Mouse (Mus musculus) hindbrain, embryonic 10.5 days (tissue): Measurements from ENCODE around the gene Grk6. TPM values are rescaled to one million over a fixed set of nuclear protein-coding genes. Genes with fewer than 3 reads are reported as not detected.

ENCODE experiments used
- DNase-seq: peaks from one replicate; pipeline ENCODE4 v3.0.0-alpha.2; 2017; ENCODE audit warnings: low spot score
- H3K27ac ChIP-seq: fragments of 300-500 bp; sonication (generic); 2 replicates; pipeline ENCODE4 v1.5.1; 2016; ENCODE audit warnings: mild to moderate bottlenecking, moderate library complexity
- H3K27me3 ChIP-seq: fragments of 300-500 bp; sonication (generic); 2 replicates; pipeline ENCODE4 v1.6.1; 2016; ENCODE audit warnings: mild to moderate bottlenecking; ENCODE audit not compliant: poor library complexity, insufficient read depth, severe bottlenecking
- H3K36me3 ChIP-seq: fragments of 300-500 bp; sonication (generic); 2 replicates; pipeline ENCODE4 v1.6.1; 2016; ENCODE audit warnings: mild to moderate bottlenecking, moderate library complexity
- H3K4me1 ChIP-seq: fragments of 300-500 bp; sonication (generic); replicated peaks from 2 replicates; pipeline ENCODE4 v1.6.1; 2016; ENCODE audit warnings: mild to moderate bottlenecking
- H3K4me3 ChIP-seq: fragments of 300-500 bp; sonication (generic); 2 replicates; pipeline ENCODE4 v1.5.1; 2016; ENCODE audit warnings: mild to moderate bottlenecking, moderate library complexity
- H3K9me3 ChIP-seq: fragments of 300-500 bp; sonication (generic); 2 replicates; pipeline ENCODE4 v1.6.1; 2016; ENCODE audit warnings: mild to moderate bottlenecking, moderate library complexity
- WGBS: fragments of 180-500 bp; shearing (Covaris S2); methylation state at CpG from one replicate; pipeline ENCODE4 v1.1.7; 2016; 5-methylcytosine and 5-hydroxymethylcytosine counted together
- polyA plus RNA-seq: library from polyadenylated mRNA; unstranded; fragments of >200 nt; fragmentation: Nextera tagmentation; extraction: Ambion mirVana; gene quantifications from 2 replicates; pipeline ENCODE4 v1.2.1, GENCODE M21; 2016

Grk6 gene
- polyA plus RNA-seq, 1 experiment from 2014 or later = 51.5 TPM

DNA sequence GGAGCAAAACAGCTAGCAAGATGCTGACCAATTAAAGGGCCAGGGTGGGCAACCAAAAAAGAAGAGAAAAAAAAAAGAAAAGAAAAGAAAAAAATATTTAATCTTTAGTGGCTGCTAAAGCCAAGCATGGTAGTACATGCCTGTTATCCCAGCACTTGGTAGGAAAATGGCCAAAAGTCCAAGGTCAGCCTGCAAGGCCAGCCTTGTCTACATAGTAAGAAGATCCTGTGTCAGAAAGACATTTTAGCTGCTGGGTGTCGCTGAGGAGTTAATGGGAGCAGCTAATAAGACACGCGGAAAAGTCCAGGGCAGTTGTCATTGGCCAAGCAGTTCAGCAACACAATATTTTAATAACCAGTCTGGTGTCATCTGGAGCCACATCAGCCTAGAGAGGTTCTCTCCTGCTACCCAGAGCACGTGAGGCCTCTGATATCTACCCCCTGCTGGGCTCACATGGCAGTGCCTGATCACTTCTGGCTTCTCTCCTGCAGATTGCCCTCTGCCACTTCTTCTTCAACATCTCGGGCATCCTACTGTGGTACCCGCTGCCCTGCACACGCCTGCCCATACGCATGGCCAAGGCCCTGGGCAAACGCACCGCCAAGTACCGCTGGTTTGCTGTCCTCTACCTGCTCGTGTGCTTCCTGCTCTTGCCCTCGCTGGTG lies 32.1 kb upstream of the Grk6 start:
- H3K27me3 ChIP-seq = peaks cover 54% of the 10 kb centered on the region
- no peak for DNase-seq
- 84% methylated on average over 13 of the region's 13 CpGs for WGBS

DNA sequence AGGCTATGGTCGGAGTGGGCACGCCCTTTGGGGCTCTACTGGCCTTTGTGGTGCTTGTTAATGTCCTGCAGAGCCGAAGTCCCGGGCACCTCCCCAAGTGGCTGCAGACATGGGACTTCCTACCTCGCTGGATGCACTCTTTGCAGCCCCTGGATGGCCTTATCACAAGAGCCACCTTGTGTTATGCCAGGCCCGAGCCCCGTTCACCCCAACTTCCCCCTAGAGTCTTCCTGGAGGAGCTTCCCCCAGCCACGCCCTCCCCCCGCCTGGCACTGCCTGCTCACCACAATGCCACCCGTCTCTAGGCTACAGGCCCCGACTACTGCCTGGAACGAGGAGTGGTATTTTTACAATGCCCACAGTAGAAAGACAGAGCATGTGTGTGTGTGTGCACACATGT lies 31.5 kb upstream of the Grk6 start:
- Histone ChIP-seq H3K27me3 (peaks cover 60% of the 10 kb centered on the region), H3K4me1 (peaks cover 14% of the 10 kb centered on the region), H3K4me3 (no peak overlapping the region), H3K36me3 (no peaks in the 10 kb centered on the region), H3K27ac (no peak overlapping the region), H3K9me3 (no peaks in the 10 kb centered on the region)
- DNase-seq = no peak
- WGBS = 87% methylated on average over 12 of the region's 12 CpGs

More for the DNA sequence above, 32.1 kb upstream of the Grk6 start:
- Histone ChIP-seq H3K36me3 (no peaks in the 10 kb centered on the region), H3K27ac (no peak overlapping the region), H3K4me3 (no peak overlapping the region), H3K9me3 (no peaks in the 10 kb centered on the region), H3K4me1 (peaks cover 8% of the 10 kb centered on the region)

DNA sequence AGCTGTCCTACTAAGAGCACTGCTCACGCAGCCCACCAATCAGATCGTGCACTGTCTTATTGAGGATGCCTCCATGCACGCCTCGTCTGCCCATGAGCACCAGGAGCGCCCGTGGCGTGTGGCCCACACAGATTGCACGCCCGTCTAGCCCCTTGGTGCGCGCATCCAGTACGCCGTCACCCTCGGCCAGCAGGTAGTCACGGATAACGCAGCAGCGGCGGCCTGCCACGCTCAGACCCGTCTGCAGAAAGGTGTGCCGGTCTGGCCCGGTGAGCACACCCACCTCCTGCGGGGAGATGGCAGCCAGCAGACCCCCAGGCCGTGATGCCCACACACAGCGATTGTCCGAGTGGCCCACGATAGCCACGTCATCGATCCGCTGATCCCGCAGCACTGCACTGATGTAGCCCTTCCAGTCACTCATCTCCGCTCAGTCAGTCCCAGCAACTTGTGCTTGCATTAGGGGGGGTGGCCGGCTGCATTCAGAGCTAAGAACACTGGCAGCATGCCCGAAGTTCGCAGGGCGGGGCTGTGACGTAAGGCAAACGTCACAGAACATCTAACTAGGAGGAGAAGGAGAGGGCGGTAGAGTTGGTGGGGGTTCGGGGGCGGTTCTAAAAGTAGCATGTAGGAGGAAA lies 30.0 kb upstream of the Grk6 start, which contains the start of gene Pfn3:
Pfn3 (minus strand) TSS at position 490 of the 638 bp plus-strand sequence.
- H3K4me1 ChIP-seq = peaks cover 14% of the 10 kb centered on the region
- WGBS = 11% methylated on average over 41 of the region's 41 CpGs
- H3K9me3 ChIP-seq = no peaks in the 10 kb centered on the region
- 0 out of 2 replicates have a peak within 1 kb of the TSS, but pooled peaks have one; percentile 56 for H3K27ac ChIP-seq
- H3K36me3 ChIP-seq = no peaks in the 10 kb centered on the region
- peak; percentile 53 for DNase-seq
- H3K4me3 ChIP-seq = peak within 1 kb of the TSS; percentile 53
- peaks cover 71% of the 10 kb centered on the region for H3K27me3 ChIP-seq

DNA sequence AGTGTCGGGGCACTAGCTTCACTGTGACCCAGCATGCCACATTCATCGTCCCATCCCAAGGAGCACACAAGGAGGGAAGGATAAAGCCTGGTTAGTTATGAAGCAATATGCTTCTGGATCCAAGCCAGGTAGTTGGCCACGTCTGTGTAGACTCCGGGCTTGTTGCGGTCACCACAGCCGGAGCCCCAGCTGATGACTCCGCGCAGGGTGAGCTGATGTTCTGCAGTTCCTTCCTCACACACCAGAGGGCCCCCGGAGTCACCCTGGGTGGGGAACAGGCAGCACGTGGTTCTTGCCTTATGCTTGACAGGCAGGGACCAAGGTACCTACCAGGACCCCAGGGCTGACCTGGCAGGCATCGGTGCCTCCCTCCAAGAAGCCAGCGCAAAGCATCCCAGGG lies 26.9 kb upstream of the Grk6 start:
- DNase-seq = peak; percentile 87
- no peak overlapping the region for H3K27ac ChIP-seq
- no peaks in the 10 kb centered on the region for H3K36me3 ChIP-seq
- H3K9me3 ChIP-seq = no peaks in the 10 kb centered on the region
- WGBS = 14% methylated on average over 12 of the region's 12 CpGs
- H3K4me3 ChIP-seq = no peak overlapping the region
- peaks cover 31% of the 10 kb centered on the region for H3K4me1 ChIP-seq
- H3K27me3 ChIP-seq = peaks cover 87% of the 10 kb centered on the region

DNA sequence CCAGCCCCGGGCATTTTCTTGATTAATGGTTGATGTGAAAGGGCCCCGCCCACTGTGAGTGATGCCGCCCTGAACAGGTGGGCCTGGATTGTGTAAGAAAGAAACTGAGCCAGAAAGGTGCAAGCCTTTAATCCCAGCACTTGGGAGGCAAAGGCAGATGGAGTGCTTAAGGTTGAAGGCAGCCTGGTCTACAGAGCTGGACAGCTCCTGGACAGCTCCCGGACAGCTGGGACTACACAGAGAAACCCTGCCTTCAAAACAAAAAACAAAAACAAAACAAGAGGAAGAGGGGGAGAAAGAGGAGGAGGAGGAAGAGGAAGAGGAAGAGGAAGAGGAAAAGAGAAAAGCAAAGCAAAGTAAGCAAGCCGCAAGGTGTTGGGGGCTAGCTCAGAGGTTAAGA lies 25.7 kb upstream of the Grk6 start:
- H3K36me3 ChIP-seq = no peaks in the 10 kb centered on the region
- H3K9me3 ChIP-seq = no peaks in the 10 kb centered on the region
- peaks cover 76% of the 10 kb centered on the region for H3K27me3 ChIP-seq
- no peak overlapping the region for H3K4me3 ChIP-seq
- 86% methylated on average over 5 of the region's 5 CpGs for WGBS
- no peak for DNase-seq
- no peak overlapping the region for H3K27ac ChIP-seq
- peaks cover 31% of the 10 kb centered on the region for H3K4me1 ChIP-seq

DNA sequence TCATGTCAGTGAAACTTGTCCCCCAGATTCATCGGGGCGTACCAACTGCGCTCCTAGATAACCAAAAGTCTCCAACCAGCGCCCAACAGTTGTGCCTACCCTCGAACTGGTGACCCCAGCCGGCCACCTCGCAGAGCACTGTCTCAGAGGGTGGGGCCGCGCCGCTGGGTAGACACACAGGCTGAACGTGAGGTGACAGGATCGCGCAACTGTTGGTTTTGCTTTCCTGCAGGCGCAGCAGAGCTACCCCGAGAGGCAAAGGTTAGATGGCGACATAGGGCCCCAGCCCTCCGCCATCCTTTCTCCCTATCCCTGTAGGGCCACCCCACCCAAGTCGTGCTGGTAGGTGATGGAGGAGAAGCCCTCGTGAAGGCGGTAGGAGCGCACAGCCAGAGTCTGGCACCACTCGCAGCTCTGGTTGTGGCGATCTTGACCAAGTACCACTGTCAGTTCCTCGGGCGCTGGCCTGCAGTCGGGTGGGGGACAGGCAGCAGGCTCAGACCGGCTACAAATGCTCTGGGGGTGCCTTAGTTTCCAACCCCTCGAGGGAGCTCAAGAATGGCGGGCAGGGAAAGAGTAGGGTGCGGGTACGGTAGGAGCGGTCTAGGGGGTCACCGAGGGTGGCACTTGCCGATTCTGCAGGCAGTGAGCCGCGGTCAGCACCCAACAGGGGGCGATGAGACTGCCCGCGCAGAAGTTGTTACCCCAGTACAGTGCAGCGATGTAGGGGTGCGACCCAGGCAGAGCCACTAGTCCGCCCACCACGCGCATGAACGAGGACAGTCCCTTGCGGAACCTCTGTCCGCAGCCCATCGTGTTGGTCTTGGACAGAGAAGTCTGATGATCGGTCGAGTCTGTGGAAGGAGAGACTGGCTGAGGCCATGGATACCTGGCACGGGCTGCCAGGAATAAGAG lies 24.6 kb upstream of the Grk6 start:
- Histone ChIP-seq H3K4me1 (peaks cover 23% of the 10 kb centered on the region), H3K9me3 (no peaks in the 10 kb centered on the region), H3K27ac (no peak overlapping the region), H3K36me3 (no peaks in the 10 kb centered on the region), H3K27me3 (peaks cover 65% of the 10 kb centered on the region), H3K4me3 (peak overlapping the region; percentile 9; the same call in 1 of the 2 replicates)
- 27% methylated on average over 51 of the region's 51 CpGs for WGBS
- DNase-seq = no peak

DNA sequence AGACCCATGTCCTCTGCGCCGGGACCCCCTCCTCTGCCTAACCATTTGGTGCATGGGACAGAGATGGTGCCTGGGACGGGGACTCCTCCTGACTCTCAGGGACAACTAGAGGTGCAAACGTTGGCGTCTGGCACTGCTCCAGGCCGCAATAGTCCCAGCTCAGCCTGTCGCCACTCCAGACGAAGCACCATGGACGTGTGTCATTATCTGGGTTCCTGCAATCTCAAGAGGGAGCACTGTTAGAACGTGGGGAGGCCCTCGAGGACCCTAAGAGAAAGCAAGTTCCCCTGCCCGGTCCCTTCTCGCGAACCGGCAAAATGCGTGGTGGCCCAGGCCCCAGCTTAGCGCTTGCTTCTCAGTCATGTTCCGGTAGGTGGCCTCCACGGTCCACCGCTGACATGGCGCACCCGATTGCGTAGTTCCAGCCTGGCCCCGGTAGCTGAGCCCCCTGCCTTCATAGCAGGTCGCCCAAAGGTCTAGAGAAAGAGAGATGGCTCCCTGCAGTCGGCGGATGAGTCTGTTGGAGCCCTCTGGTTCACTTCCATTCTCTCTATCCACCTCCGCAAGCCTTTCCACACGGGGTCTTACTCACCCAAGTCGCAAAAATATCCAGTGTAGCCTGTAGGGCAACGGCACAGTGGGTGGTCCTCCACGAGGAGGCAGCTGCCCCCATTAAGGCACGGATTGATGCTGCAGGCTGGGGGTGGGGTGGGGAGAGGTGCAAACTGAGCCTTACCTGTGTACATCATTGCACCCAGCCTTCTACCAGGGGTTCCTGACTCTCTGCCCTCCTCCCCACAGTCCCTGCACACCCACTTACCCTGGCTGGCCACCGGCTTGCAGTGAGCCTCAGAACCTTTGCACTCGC lies 23.7 kb upstream of the Grk6 start:
- H3K4me3 ChIP-seq = peak overlapping the region; percentile 37
- peaks cover 61% of the 10 kb centered on the region for H3K27me3 ChIP-seq
- no peaks in the 10 kb centered on the region for H3K36me3 ChIP-seq
- no peaks in the 10 kb centered on the region for H3K9me3 ChIP-seq
- WGBS = 15% methylated on average over 35 of the region's 35 CpGs
- DNase-seq = peak; percentile 72
- H3K4me1 ChIP-seq = peaks cover 23% of the 10 kb centered on the region
- H3K27ac ChIP-seq = peak overlapping the region; percentile 17; the same call in 1 of the 2 replicates

DNA sequence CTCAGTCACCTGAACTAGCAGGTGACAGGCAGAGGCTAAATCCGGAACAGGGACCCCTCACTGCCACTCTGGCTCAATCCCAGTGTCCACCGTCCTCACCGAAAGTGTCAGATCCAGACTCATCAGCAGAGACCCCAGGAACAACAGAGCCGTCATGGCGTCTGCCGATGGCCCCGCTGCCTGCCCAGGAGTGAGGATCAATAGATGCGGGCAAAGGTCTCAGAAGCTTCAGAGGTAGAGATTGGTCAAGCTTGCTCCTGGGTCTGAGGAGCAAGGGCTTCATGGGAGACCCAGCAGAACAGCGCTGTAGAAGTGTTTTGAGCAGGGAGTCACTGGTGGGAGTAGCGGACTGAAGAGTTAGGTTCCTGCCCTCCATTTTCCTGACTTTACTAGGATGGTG lies 18.3 kb upstream of the Grk6 start, which contains the start of gene F12:
F12 (minus strand) TSS at position 181 of the 400 bp plus-strand sequence.
- DNase-seq = no peak
- H3K36me3 ChIP-seq = no peaks in the 10 kb centered on the region
- no peaks in the 10 kb centered on the region; the same call in 1 of the 2 replicates for H3K9me3 ChIP-seq
- H3K27me3 ChIP-seq = peaks cover 14% of the 10 kb centered on the region
- H3K4me3 ChIP-seq = no peak within 1 kb of the TSS
- 92% methylated on average over 10 of the region's 10 CpGs for WGBS
- peaks cover under 1% of the 10 kb centered on the region for H3K4me1 ChIP-seq
- no peak within 1 kb of the TSS for H3K27ac ChIP-seq

DNA sequence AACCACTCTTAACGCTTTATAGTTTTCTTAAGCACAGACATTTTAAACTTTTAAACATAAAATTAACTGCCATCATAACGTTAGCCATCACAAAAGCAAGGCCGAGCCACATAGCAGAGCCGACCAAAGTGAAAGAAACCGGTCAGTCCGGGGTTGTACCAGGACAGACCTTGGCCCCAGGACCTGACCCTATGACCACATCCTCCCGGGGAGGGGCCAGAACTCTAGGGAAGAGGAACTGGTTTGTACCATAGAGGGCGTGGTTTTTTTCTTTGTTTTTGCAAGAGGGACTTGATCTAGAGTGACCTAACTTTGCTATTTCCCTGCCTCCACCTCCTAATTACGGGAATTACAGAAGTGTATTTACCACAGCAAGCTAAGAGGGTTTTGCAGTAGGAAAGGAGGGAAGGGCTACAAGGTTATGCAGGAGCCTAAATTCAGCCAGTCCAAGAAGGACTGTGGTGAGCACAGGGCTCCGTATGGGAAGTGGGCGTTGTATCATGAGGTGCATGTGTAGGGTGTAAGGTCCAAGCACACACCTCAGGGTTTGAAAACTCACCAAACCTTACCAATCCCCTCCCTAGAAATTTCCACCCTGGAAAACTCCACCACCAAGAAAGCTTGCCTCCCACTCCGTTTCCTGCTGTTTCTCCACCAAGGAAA lies 15.5 kb upstream of the Grk6 start:
- no peaks in the 10 kb centered on the region for H3K4me1 ChIP-seq
- whole genome bisulfite sequencing = 69% methylated on average over 12 of the region's 12 CpGs

DNA sequence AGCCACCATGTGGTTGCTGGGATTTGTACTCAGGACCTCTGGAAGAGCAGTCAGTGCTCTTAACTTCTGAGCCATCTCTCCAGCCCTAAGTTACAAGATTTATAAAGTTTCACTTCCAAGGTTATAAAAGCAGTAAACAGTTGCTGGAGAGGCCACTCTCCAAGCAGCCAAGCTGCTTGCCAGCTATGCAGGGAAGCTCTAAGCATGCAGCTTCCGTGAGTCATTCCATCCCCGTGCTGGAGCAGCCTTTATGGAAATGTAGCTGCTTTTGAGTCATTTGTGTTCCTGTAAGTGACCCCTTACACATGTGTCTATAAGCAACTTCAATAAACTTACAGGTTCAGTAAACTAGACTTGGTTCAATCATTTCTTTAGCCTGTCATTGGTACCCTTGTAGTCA lies 14.3 kb upstream of the Grk6 start:
- DNase-seq = no peak

More for the DNA sequence above, 15.5 kb upstream of the Grk6 start:
- peaks cover 9% of the 10 kb centered on the region for H3K9me3 ChIP-seq
- H3K4me3 ChIP-seq = no peak overlapping the region
- no peak overlapping the region for H3K27ac ChIP-seq
- no peaks in the 10 kb centered on the region for H3K36me3 ChIP-seq
- H3K27me3 ChIP-seq = no peaks in the 10 kb centered on the region
- DNase-seq = no peak

DNA sequence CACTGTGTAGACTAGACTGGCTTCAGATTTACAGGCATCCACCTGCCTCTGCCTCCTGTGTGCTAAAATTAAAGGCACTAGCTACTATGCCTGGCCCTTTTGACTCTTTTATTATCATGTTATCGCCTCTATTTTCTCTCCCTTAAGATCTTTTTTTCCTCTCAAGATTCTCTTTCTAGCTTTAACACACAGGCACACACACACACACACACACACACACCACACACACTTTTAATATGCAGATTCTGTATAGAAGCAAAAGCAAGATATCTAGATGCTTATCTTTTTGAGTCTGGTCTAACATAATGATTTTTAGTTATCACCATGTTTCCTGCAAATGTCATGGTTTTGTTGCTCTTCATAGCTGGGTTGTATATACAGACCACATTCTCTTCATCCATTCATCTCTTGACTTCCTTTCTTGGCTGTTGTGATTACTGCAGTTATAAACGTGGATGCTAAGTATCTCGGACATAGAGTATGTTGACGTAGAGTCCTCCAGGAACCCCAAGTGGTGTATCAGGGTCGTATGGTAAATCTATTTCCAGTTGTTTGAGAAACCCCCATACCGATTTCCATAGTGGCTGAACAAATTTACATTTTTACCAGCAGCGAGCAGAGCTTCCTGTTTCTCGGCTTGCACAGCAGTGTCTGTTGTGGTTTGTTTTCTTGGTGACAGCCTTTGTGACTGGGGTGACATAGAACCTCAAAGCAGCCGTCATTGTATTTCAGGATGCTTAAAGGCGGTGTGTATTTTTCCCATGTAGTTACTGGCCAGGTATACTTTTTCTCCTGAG lies 12.8 kb upstream of the Grk6 start:
- H3K27me3 ChIP-seq = no peaks in the 10 kb centered on the region
- no peaks in the 10 kb centered on the region for H3K4me1 ChIP-seq
- H3K27ac ChIP-seq = no peak overlapping the region
- 83% methylated on average over 10 of the region's 10 CpGs for WGBS
- H3K9me3 ChIP-seq = peaks cover 11% of the 10 kb centered on the region
- DNase-seq = no peak
- H3K36me3 ChIP-seq = no peaks in the 10 kb centered on the region
- H3K4me3 ChIP-seq = no peak overlapping the region

More for the DNA sequence above, 14.3 kb upstream of the Grk6 start:
- Histone ChIP-seq H3K4me3 (no peak overlapping the region), H3K36me3 (no peaks in the 10 kb centered on the region), H3K9me3 (peaks cover 9% of the 10 kb centered on the region), H3K27me3 (no peaks in the 10 kb centered on the region), H3K27ac (no peak overlapping the region), H3K4me1 (no peaks in the 10 kb centered on the region)
- 90% methylated on average over 2 of the region's 2 CpGs for WGBS
